Mouse (Mus musculus): ENCODE results near the gene Sel1l3. TPM values are rescaled to one million over a fixed set of nuclear protein-coding genes. Genes with fewer than 3 reads are reported as not detected.

Sel1l3 gene
- polyA plus RNA-seq, 1 experiment from 2014 or later, result 1.6 TPM

- Histone ChIP-seq H3K4me1 (no peaks in the 10 kb centered on the region), H3K9ac (no peak overlapping the region), H3K36me3 (no peaks in the 10 kb centered on the region), H3K27me3 (no peaks in the 10 kb centered on the region), H3K4me3 (no peak overlapping the region), H3K27ac (no peak overlapping the region), H3K9me3 (no peaks in the 10 kb centered on the region), H3K4me2 (no peak overlapping the region)
- 69% methylated on average over 4 of the region's 4 CpGs for WGBS
- no peak for ATAC-seq (ENCODE audit: insufficient number of reproducible peaks, low FRiP score, low TSS enrichment, low read depth)
These were observed 46.2 kb downstream of the Sel1l3 start for GRCm38 (mm10) chr5:53167564-53167963.

- no peaks in the 10 kb centered on the region for H3K36me3 ChIP-seq
- no peak overlapping the region for H3K27ac ChIP-seq
- H3K27me3 ChIP-seq, result no peaks in the 10 kb centered on the region
- 87% methylated on average over 5 of the region's 5 CpGs for WGBS
- no peak overlapping the region for H3K4me2 ChIP-seq
- H3K9ac ChIP-seq, result no peak overlapping the region
- no peaks in the 10 kb centered on the region for H3K4me1 ChIP-seq
- ATAC-seq (ENCODE audit: insufficient number of reproducible peaks, low FRiP score, low TSS enrichment, low read depth), result no peak
- H3K4me3 ChIP-seq, result no peak overlapping the region
- no peaks in the 10 kb centered on the region for H3K9me3 ChIP-seq
These were observed 48.1 kb downstream of the Sel1l3 start for GRCm38 (mm10) chr5:53165672-53166071.

GRCm38 (mm10) chr5:53162436-53162835 is 51.3 kb downstream of the Sel1l3 start:
- Histone ChIP-seq H3K9ac (no peak overlapping the region), H3K9me3 (no peaks in the 10 kb centered on the region), H3K27ac (no peak overlapping the region), H3K4me2 (no peak overlapping the region), H3K4me1 (no peaks in the 10 kb centered on the region), H3K27me3 (no peaks in the 10 kb centered on the region), H3K4me3 (no peak overlapping the region), H3K36me3 (no peaks in the 10 kb centered on the region)
- WGBS, result 87% methylated on average over 8 of the region's 8 CpGs
- no peak for ATAC-seq (ENCODE audit: insufficient number of reproducible peaks, low FRiP score, low TSS enrichment, low read depth)

DNA sequence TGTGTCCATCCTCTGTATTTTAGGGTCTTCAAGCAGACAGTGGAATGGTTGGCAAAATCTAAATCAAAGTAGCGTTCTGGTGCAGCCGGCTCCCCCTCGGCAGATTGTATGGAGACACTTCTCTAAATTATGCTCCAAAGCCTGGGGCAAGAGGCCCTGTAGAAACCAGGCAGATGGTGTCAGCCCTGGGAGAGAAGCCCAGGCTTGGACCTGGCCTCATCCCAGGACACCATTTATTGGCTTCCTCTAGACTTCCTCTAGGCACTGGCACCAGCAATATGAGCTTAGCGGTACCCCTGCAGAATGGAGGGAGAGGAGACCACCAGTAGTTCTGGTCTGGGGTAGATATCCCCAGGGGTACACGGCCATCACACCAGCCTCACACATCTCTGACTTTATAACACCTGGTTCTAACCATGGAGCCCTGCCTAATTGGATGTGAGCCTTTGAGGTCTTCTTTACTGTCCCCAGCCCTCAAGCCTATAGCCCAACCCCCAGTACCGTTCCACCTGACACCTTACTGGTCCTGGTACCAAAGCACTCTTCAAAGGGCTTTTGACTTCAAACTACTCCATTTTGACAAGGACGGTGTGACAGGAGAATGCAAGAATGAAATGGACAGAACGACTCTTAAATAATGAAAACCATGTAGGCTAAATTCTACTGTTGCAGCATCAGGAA is 52.1 kb downstream of the Sel1l3 start:
- ATAC-seq (ENCODE audit: insufficient number of reproducible peaks, low FRiP score, low TSS enrichment, low read depth), result no peak
- Histone ChIP-seq H3K36me3 (no peaks in the 10 kb centered on the region), H3K27me3 (no peaks in the 10 kb centered on the region), H3K9me3 (no peaks in the 10 kb centered on the region), H3K4me2 (no peak overlapping the region), H3K9ac (no peak overlapping the region), H3K27ac (no peak overlapping the region), H3K4me3 (no peak overlapping the region), H3K4me1 (no peaks in the 10 kb centered on the region)
- 75% methylated on average over 8 of the region's 8 CpGs for WGBS

DNA sequence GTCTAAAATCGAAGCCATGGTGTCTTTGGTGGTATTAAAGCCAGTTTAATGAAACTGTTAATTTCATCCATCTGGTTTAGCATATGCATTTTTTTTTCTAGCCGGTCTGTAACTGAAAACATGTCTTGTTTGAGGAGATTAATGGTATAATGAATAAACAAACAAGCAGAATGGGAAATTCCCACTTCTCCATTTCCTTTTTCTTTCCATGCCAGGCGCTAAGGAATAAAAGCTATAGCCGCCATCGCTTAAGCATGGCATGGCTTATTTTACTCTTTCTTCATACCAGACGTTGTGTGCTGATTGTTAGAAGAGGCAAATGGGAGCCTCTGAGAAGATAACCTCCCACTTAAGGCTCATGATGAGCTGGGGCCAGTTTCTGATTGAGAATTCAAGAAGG is 53.5 kb downstream of the Sel1l3 start:
- H3K27ac ChIP-seq, result no peak overlapping the region
- no peaks in the 10 kb centered on the region for H3K9me3 ChIP-seq
- H3K36me3 ChIP-seq, result no peaks in the 10 kb centered on the region
- no peak overlapping the region for H3K4me2 ChIP-seq
- no peaks in the 10 kb centered on the region for H3K27me3 ChIP-seq
- WGBS, result 78% methylated on average over 6 of the region's 6 CpGs
- ATAC-seq (ENCODE audit: insufficient number of reproducible peaks, low FRiP score, low TSS enrichment, low read depth), result no peak
- peaks cover 6% of the 10 kb centered on the region; the same call in 1 of the 2 replicates for H3K4me1 ChIP-seq
- no peak overlapping the region for H3K9ac ChIP-seq
- H3K4me3 ChIP-seq, result no peak overlapping the region

GRCm38 (mm10) chr5:53159631-53160030 is 54.1 kb downstream of the Sel1l3 start:
- no peaks in the 10 kb centered on the region for H3K36me3 ChIP-seq
- H3K9ac ChIP-seq, result no peak overlapping the region
- WGBS, result 68% methylated on average over 4 of the region's 4 CpGs

GRCm38 (mm10) chr5:53159166-53159565 is 54.6 kb downstream of the Sel1l3 start:
- Histone ChIP-seq H3K9me3 (no peaks in the 10 kb centered on the region), H3K4me2 (no peak overlapping the region), H3K4me1 (peaks cover 6% of the 10 kb centered on the region; the same call in 1 of the 2 replicates), H3K27ac (no peak overlapping the region), H3K9ac (no peak overlapping the region), H3K4me3 (no peak overlapping the region), H3K27me3 (no peaks in the 10 kb centered on the region), H3K36me3 (no peaks in the 10 kb centered on the region)
- 79% methylated on average over 3 of the region's 3 CpGs for WGBS
- ATAC-seq (ENCODE audit: insufficient number of reproducible peaks, low FRiP score, low TSS enrichment, low read depth), result no peak

More at GRCm38 (mm10) chr5:53159631-53160030, 54.1 kb downstream of the Sel1l3 start:
- Histone ChIP-seq H3K4me3 (no peak overlapping the region), H3K4me1 (peaks cover 6% of the 10 kb centered on the region; the same call in 1 of the 2 replicates), H3K27me3 (no peaks in the 10 kb centered on the region), H3K27ac (no peak overlapping the region), H3K9me3 (no peaks in the 10 kb centered on the region), H3K4me2 (no peak overlapping the region)
- no peak for ATAC-seq (ENCODE audit: insufficient number of reproducible peaks, low FRiP score, low TSS enrichment, low read depth)

- Histone ChIP-seq H3K4me1 (peaks cover 6% of the 10 kb centered on the region; the same call in 1 of the 2 replicates), H3K27ac (no peak overlapping the region), H3K36me3 (no peaks in the 10 kb centered on the region), H3K4me3 (no peak overlapping the region), H3K27me3 (no peaks in the 10 kb centered on the region), H3K9ac (no peak overlapping the region), H3K9me3 (no peaks in the 10 kb centered on the region), H3K4me2 (no peak overlapping the region)
- no peak for ATAC-seq (ENCODE audit: insufficient number of reproducible peaks, low FRiP score, low TSS enrichment, low read depth)
- WGBS, result 64% methylated on average over 13 of the region's 13 CpGs
These were observed 57.6 kb downstream of the Sel1l3 start for GRCm38 (mm10) chr5:53155985-53156679.

DNA sequence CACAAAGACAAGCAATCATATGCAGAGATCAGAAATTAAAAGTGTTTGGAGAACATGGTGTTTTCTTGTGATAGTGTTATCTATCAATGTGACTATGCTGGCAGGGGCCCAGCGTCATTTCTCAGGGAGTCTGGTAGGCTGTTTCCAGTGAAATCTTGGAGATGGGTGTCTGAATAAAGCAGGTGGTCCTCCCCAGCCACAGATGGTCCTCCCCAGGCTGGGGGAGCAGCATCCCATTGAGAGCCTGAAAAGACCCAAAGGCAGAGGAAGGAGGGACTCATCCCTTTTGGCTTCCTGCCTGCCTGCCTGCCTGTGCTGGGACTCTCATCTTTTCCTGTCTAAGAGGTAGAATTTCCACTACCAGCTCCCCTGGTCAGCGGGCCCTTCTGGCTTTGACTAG is 59.2 kb downstream of the Sel1l3 start:
- no peak for ATAC-seq (ENCODE audit: insufficient number of reproducible peaks, low FRiP score, low TSS enrichment, low read depth)
- H3K27me3 ChIP-seq, result no peaks in the 10 kb centered on the region
- H3K4me3 ChIP-seq, result no peak overlapping the region
- H3K27ac ChIP-seq, result no peak overlapping the region
- no peaks in the 10 kb centered on the region for H3K36me3 ChIP-seq
- no peaks in the 10 kb centered on the region for H3K9me3 ChIP-seq
- H3K4me2 ChIP-seq, result no peak overlapping the region
- WGBS, result 80% methylated on average over 2 of the region's 2 CpGs
- H3K9ac ChIP-seq, result no peak overlapping the region
- H3K4me1 ChIP-seq, result peaks cover 6% of the 10 kb centered on the region; the same call in 1 of the 2 replicates

GRCm38 (mm10) chr5:53154078-53154477 is 59.6 kb downstream of the Sel1l3 start:
- Histone ChIP-seq H3K4me3 (no peak overlapping the region), H3K27ac (no peak overlapping the region), H3K4me1 (peaks cover 6% of the 10 kb centered on the region; the same call in 1 of the 2 replicates), H3K9ac (no peak overlapping the region), H3K36me3 (no peaks in the 10 kb centered on the region), H3K4me2 (no peak overlapping the region), H3K9me3 (no peaks in the 10 kb centered on the region), H3K27me3 (no peaks in the 10 kb centered on the region)
- no peak for ATAC-seq (ENCODE audit: insufficient number of reproducible peaks, low FRiP score, low TSS enrichment, low read depth)
- 67% methylated on average over 2 of the region's 2 CpGs for WGBS

- H3K4me2 ChIP-seq, result no peak overlapping the region
- no peaks in the 10 kb centered on the region for H3K27me3 ChIP-seq
- ATAC-seq (ENCODE audit: insufficient number of reproducible peaks, low FRiP score, low TSS enrichment, low read depth), result no peak
- H3K36me3 ChIP-seq, result no peaks in the 10 kb centered on the region
- H3K9ac ChIP-seq, result no peak overlapping the region
- 73% methylated on average over 5 of the region's 5 CpGs for WGBS
- H3K27ac ChIP-seq, result no peak overlapping the region
- H3K9me3 ChIP-seq, result no peaks in the 10 kb centered on the region
- H3K4me3 ChIP-seq, result no peak overlapping the region
- peaks cover 6% of the 10 kb centered on the region; the same call in 1 of the 2 replicates for H3K4me1 ChIP-seq
These were observed 60.6 kb downstream of the Sel1l3 start for GRCm38 (mm10) chr5:53153144-53153543.

DNA sequence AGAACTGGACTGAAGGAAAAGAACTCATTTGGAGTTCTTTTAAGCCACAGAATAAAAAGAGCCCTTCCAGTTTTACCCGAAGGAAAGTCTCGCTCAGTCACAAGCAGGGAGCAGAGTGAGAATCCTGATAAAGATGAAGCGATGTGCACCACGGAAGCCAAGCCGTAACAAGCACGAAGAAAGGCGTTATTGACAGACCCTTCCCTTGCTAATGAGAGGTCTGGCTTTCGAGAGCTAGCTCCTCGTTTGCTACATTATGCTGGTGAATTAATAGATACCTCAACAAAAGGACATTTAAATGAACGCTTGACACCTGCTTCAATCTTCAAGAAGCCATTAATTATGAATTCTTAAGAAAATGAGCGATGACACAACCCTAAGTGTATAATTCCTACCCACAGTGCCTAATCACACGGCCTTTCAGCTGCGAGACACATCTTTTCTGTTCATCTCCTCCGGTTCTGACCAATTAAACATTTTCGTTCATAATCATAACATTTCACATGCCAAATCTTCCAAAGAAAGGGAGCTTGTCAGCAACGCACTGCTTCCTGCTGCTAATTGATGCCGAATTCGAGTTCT is 62.3 kb downstream of the Sel1l3 start:
- ATAC-seq (ENCODE audit: insufficient number of reproducible peaks, low FRiP score, low TSS enrichment, low read depth), result no peak
- H3K27ac ChIP-seq, result no peak overlapping the region
- H3K4me2 ChIP-seq, result no peak overlapping the region
- no peaks in the 10 kb centered on the region for H3K36me3 ChIP-seq
- H3K27me3 ChIP-seq, result no peaks in the 10 kb centered on the region
- peaks cover 7% of the 10 kb centered on the region; the same call in 1 of the 2 replicates for H3K4me1 ChIP-seq
- no peaks in the 10 kb centered on the region for H3K9me3 ChIP-seq
- H3K4me3 ChIP-seq, result no peak overlapping the region
- no peak overlapping the region for H3K9ac ChIP-seq
- 77% methylated on average over 18 of the region's 18 CpGs for WGBS

Data from limb, embryonic 15.5 days (tissue).